Mouse (Mus musculus) liver, adult 2 months (tissue): Measurements from ENCODE around the gene Sardh.

Source experiments
- CTCF ChIP-seq: fragments of 200-500 bp; IDR thresholded peaks from 2 replicates; pipeline ENCODE4 v1.5.1; 2011; ENCODE audit warnings: low read depth, low read length, control low read depth
- POLR2A ChIP-seq: fragments of 200-500 bp; IDR thresholded peaks from 2 replicates; pipeline ENCODE4 v1.6.1; 2011; ENCODE audit warnings: low read length, control low read depth; ENCODE audit not compliant: insufficient read depth; ENCODE audit errors: extremely low read depth

DNA sequence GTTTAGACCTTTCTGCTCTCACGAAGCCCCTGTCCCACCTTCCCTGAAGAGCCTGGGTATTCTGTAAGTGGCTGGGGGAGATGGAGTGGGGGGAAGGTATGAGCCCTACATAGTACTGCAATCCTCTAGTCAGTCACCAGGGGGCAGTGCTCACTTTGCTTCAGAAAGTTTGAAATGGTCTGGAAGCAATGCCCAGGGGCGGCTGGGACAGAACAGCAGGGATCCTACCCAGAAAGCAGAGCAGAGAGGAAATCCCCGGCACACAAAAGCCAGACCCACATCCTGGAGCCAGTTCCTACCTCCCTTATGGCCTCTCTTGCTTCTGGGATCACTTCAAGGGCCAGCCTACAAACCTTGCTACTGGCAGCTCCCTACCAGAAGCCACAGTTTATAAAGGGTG lies 40.9 kb upstream of the Sardh start:
- peak; percentile 69 for TF ChIP-seq CTCF
- TF ChIP-seq POLR2A = no peak
